Mouse (Mus musculus) c-Kit-positive CD71-positive TER-119-negative erythroid progenitor cells, embryonic 14.5 days (primary cell): ENCODE data around the gene Sh3bp5l.
"Not testable (repeated sequence)": the region's sequence is repeated elsewhere in the genome, so short reads cannot be mapped to it uniquely, and the experiment has no call there.

Experiments
- DNase-seq: peaks from one replicate; pipeline ENCODE4 v3.0.0-alpha.2; 2013; ENCODE audit warnings: low read depth

Sh3bp5l gene

DNA sequence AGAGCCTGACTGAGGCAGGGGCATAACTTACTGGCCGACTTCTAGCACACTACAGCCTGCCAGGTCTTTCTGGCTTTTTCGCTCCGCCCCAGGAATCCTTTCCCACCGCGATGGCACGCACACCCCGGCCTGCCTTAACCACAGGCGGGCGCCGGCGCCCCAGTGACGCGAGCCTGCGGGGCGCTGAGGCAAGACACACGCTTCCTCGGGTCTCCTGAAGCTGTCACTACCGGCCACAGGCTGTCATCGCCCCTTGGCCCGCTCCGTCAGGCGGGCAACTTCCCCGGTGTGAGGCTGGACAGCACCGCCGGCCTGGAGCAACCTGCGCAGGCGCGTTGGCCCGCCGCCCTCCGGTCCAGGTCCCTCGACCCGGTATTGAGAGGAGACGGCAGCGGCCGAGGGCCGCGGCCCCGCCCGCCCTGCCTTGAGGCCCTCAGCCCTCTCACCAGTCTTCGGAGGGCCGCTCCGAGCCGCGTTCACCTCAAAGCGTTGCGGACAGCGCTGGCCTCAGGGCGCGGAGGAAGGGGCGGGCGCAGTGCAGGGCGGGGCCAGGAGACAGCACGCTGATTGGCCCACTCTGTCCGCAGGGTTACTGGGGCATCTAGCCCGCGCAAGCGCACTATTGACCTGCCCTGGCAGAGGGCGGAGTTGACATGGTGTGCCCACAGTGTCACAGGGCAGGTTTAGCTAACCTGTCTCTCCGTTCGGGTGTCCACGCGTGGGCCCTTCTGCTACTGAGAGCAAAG lies 7.5 kb upstream of the Sh3bp5l start:
- DNase-seq, result peak; percentile 96

DNA sequence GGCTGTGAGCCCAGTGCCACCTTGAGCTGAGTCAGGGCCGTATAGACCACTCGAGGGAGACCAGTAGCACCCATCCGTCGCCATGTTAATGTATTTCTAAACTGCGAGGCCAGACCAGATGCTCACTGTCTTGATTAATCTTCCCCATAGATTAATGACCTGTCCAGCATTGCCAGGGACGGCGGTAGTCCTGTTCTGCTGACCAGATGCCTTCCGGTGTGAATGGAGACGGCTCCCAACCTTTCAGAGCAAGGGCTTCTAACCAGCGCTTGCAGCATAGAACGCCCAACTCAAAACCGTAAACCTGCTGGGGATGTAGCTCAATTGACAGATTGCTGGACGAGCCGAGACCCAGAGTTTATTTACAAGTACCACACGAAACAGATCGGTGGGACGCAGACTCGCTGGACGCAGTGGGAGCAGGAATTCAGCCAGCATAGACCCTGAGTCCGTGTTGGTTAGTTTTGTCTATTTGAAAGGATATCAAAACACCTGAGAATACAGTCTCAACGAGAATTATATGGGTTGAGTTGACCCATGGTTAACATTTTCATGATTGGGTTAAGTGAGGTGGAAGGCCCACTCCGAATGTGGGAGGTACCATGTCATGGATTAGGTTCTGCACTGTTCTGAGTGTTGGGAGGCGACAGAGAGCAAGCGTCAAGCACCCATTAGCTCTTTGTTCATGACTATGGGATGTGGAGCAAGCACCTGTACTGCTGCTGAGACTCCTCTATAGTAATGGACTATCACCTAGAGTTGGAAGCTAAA lies 6.8 kb upstream of the Sh3bp5l start:
- DNase-seq, result no peak

DNA sequence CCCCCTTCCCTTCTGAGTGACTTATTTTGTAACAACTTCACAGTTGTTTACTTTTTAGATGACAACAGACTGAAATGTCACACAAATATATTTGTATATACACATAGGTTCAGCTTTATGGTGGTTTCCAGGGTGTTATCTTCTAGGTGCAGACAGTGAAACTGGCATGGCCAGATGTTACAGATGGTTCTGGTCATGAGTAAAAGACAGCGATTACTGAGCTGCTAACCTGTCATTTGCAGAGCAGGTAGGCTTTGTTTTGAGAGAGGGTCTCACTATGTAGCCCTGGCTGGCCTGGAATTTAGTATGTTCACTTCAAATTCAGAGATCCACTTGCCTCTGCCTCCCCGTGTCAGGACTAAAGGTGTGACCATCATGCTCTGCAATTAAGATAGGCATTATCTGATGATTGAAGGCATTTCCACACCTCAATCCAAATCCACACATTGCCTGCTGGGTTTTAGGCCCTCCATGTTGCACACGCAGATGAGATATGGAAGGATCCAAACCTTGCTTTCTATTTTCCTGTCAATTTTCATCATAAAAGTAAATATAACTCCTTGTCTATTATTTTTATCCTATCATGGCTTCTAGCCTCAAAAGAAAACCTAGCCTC lies 5.8 kb upstream of the Sh3bp5l start:
- no peak for DNase-seq

DNA sequence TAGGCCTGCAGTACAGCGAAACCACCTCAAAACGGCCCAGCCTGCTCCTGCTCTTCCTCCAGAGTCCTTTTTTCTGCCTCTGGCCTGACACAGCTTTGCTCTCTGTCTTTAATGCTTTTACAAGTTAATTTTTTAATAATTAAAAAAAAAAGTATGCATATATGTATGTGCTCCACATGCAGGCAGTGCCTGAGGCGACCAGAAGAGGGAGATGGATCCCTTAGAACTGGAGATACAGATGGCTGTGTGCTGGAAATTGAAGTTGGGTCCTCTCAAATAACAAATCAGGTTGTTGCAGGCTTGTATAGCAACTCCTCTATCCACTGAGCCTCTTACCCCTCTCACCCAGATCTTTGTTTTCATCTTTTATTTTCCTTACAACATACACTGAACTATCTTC lies 3.7 kb upstream of the Sh3bp5l start:
- no peak for DNase-seq

DNA sequence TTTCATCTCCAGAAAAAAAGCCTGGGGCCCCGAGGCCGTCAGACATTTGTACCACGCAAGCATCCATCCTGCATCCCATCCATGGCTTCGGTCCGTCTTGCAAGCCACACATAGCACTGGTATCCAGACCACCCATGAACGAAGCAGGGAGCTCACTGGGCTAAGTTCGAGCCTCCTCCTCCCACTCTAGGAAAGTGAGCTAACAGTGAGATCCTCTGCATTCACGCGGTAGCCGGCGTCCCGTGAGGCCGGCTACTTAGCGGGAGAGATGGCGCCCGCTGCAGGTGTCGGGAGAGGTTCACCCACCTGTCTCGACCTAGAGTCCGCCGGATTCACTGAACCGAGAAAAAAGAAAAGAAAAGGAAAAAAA lies 633 bp upstream of the Sh3bp5l start:
- DNase-seq, result no peak

DNA sequence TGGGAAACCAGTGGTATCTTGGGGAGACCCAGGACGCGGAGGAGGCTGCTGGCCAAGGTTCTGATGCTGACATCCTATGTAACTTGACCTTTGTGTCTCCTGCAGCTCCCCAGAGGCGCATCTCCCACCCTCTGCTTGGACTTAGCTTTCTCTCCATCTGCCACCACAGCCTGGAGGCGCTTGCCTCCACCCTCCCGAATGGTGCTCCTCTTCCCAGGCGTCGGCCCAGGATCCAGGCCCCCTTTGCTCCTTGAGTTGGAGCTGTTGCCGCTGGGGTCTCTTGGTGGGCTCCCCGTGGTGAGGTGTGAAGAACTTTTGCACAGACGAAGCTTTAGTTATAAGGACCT lies 598 bp downstream of the Sh3bp5l start:
- no peak for DNase-seq

DNA sequence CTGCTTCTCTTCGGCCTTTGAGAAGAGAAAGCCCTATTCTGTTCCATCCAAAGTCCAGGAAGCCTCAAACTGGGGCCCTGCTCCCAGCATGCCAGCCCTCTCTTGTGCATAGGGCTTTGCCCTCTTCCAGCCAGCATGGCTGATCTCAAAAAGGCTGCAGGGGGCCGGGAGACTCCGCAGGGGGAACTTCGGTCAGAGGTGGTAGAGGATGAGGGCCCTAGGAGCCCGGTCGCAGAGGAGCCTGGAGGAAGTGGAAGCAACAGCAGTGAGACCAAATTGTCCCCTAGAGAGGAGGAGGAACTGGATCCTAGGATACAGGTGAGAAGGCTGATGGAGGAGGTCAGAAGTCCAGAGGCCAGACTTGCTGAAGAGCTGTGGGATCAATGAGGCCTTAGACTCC lies 1.0 kb downstream of the Sh3bp5l start:
- no peak for DNase-seq

DNA sequence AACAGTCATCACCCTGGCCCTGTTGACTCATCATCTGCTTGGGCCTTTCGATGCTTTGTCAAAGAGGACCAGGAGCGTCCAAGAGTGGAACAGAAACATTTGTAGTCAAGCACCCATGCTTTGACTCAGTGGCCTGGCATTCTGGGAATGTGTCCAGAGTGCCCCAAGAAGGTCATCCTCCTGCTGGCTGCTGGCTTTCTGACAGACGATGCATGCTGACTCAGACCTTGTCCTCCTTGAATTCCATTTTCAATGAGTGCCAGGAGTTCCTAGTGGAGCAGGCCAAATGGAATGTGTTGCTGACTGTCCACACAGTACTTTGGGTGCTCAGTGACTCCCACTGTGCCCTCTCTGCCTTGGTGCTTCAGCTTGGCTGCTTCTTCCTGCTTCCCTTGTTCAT lies 4.2 kb downstream of the Sh3bp5l start:
- DNase-seq, result no peak

DNA sequence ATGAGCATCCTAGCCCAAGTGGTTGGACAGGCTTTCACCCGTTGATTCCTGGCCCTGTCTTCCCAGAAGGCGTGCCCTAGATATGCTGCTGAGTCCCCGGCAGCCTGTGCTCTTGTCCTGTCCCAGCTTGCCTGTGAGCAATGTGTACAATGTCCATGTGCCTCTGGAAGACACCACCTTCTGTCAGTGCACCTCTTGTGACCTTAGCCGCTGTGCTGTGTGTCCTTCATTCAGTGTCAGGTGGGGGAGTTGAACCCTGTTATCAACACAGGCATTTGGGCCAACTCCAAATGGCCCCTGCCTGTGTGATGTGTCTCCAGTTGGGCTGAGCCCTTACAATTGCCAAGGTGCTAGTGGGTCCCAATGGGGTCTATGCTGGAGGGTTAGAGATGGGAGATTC lies 16.2 kb downstream of the Sh3bp5l start:
- DNase-seq, result no peak

DNA sequence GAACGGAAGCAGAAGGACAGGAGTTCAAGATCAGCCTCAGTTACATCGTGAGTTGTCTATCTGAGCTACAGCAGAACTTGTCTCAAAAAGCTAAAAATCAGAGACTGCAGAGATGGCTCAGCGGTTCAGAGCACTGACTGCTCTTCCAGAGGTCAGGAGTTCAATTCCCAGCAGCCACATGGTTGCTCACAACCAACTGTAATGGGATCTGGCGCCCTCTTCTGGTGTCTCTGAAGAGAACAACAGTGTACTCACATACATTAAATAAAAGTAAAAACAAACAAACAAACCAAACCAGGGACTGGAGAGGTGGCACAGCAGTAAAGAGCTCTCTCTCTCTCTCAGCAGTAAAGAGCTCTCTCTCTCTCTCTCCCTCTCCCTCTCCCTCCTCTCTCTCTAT lies 20.1 kb downstream of the Sh3bp5l start:
- DNase-seq, result no peak

DNA sequence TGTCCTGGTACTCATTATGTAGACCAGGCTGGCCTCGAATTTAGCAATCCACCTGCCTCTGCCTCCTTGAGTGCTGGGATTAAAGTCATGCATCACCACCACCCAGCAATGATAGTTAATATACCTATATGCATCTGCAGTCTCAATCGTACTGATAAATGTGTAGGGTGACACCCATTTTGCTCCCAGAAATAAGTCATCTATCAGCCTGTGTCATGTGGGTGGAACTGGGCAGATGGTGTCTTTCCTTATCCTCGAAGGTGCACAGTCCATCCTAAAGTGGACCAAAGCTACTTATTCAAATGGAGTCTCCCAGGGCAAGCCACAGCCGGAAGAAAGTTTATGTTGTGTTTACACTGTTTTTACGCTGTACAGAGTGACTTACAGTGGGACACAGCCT lies 20.7 kb downstream of the Sh3bp5l start:
- DNase-seq, result no peak

DNA sequence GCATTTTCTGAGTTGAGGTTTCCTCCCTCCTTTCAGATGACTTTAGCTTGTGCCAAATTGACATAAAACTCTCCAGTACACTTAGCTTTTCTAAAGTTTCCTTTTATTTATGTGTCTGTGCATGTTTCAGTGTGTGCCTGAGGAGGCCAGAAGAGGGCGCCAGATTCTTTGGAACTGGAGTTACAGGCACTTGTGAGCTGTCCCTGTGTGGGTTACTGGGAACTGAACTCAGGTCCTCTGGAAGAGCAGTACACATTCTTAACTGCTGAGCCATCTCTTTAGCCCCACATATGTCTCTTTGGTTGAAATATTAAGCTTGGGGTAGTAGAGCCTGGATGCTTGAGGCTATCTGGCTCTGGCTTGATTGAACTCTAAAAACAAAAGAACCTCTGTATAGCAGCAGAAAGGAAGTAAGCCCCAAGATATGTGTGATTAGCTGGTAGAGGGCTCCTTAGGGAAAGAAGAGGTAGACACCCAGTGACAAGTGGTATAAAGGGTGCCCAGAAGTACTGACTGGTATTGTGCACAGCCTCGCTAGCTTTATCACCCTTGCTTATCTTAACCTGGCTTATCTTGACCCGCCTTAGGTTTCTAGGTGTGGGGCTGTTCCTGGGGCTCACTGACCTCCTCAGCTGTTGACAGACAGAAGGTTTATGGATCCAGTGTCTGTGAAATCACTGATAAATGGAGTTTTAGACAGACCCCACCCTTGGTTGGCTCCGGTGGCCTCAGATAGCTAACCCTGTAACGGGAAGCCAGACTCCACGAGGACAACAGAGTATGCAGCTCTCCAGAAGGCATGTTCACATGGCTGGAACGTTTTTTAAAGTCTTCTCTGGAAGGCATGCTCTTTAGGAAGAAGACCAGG lies 22.4 kb downstream of the Sh3bp5l start:
- DNase-seq, result peak; percentile 81

DNA sequence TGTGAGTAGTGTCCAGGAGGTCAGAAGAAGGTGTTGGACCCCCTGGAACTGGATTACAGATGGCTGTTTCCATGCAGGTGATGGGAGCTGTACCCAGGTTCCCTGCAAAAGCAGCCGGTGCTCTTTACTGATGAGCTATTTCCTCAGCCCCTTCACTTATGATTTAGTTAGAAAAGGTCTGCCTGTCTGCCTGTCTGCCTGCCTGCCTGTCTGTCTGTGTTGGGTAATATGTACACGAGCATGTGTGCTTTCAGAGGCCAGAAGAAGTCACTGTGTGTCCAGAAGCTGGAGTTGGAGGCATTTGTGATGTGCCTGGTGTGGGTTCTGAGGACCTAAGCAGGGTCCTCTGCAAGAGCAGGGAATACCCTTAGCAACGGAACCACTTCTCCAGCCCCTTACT lies 23.2 kb downstream of the Sh3bp5l start:
- no peak for DNase-seq

DNA sequence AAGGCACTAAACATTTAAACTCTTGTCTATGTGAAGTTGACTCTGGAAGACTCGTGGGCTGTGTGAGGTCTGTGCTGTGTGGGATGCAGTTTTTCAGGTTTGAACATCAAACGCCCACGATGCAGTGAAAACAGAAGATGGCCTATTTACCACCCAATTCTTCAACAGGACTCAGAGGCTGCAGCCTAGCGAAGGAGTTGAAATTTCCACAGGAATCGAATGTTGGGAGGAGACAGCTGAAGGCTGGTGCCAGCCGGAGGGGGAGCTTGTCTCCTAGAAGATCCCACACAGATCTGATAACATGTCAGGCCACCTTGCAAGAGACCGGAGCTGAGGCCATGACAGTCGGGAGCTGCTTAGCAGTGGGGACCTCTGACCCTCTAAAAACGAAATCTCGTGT lies 24.0 kb downstream of the Sh3bp5l start:
- no peak for DNase-seq

DNA sequence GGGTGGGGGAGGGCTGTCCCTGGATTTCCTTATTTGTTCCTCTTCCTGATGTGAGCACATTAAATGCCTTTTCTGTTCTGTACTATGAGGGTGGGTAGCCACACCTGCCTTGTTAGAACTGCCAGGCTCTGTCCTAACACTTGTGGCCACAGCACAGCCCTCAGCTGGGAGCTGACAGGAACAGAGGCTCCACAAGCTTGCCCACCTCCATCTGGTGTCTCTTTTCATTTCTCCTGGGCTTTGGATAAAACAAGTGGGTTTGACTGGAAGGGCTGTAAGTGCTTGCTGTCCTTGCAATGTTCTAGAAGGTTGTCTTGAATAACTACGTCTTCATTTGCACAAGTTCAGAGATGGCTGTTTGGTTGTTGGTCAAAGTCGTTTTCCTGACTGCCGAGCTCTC lies 24.4 kb downstream of the Sh3bp5l start:
- no peak for DNase-seq

DNA sequence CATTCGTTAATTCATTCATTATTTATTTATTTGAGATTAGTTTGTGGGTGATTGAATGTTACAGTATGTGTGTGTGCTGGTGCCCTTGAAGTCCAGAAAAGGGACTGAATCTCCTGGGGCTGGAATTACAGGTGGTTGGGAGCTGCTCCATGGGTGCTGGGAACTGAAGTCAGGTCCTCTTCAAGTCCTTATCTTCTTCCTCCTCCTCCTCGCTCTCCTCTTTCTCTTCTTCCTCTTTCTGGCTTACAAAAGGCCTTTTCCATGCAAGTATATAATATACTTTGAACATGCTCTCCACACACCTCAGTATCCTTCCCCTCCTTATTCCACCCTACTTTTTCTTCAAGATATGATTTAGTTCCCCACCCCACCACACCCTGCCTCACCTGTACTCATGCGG lies 26.5 kb downstream of the Sh3bp5l start:
- no peak for DNase-seq

DNA sequence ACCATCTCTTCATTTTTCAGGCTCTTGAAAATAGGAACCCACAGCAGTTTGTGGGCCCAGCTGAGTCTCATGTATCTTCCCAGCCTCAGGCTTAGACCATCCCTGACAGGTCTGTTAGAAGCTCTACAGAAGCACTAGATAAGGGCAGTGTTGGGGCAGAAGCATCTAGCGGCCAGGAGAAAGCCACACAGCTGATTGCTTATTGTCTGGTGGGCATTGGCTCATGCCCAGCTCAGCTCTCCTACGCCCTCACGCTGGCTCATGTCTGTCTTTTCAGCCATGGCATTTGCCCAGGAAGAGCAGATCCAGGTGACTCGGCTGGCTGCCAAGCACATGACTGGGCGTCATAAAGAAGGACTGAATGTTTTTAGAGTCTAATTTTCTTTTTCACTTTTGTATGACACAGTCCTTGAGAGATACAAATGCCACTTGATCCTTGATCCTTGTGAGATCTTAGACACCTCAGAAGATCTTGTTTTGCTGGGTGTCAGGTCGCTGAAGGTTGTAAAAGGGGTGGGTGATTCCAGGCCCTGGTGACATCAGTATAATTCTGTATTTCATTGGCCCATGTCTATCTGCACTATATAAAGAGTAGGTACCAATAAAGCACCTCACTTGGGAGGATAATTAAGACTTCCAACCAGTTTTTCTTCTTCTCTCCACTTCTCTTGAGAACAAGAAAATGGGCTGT lies 27.5 kb downstream of the Sh3bp5l start:
- DNase-seq, result no peak

DNA sequence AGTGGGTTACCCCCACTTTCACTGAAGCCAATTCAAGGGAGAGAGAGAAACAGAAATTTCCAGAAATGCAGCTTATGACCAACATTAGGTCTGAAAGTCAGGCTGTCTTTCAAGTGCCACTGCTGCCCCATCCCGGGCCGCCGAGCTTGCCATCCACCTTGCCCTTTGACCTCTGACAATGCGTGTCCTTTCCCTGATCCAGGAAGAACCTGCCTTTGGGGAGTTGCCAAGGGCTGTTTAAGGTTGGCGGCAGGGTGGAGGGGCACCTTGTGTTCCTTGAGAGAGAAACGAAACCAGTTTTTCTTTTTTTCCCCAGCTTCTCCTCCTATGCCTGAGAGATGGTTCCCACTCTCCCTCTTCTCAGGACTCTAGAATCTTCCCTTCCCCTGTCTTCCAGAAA lies 32.0 kb downstream of the Sh3bp5l start:
- DNase-seq, result not testable (repeated sequence)

DNA sequence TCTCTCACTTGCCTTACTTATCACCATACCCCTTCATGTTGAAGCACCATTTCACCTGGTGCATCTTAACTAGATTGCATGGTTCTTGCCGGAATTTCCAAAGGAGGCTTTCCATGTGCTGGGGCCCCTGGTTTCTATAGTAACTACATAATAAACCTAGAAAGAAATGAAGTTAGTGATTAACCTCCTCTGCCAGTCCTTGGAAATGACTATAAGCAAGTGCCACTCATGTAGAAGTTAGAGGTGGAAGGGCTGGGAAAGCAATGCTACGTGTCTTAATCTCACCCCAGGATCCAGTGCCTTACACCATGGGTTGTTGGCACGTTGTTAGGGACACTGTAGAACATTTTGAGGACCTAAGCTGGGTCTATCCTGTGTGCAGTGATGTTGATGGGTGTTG lies 33.9 kb downstream of the Sh3bp5l start:
- no peak for DNase-seq

DNA sequence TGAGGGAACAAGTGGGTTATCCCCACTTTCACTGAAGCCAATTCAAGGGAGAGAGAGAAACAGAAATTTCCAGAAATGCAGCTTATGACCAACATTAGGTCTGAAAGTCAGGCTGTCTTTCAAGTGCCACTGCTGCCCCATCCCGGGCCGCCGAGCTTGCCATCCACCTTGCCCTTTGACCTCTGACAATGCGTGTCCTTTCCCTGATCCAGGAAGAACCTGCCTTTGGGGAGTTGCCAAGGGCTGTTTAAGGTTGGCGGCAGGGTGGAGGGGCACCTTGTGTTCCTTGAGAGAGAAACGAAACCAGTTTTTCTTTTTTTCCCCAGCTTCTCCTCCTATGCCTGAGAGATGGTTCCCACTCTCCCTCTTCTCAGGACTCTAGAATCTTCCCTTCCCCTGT lies 35.7 kb downstream of the Sh3bp5l start:
- DNase-seq, result not testable (repeated sequence)

DNA sequence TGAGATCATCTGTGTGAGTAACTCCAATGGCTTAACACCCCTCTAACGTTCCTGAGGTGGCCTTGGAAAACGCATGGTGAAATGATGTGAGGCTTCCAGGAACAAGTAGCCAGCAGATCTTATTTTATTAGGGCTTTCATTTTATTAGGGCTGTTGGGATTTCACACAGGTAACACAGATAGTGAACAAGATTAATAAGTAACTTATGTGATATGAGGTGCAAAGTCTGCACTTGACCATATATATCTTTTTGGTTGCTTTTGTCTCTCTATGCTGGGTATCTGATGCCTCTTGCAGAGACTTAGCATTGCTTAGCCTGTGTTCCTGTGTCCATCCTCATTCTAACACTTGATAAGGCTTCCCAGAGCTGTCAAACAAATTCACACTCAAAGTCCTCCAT lies 46.7 kb downstream of the Sh3bp5l start:
- DNase-seq, result no peak

DNA sequence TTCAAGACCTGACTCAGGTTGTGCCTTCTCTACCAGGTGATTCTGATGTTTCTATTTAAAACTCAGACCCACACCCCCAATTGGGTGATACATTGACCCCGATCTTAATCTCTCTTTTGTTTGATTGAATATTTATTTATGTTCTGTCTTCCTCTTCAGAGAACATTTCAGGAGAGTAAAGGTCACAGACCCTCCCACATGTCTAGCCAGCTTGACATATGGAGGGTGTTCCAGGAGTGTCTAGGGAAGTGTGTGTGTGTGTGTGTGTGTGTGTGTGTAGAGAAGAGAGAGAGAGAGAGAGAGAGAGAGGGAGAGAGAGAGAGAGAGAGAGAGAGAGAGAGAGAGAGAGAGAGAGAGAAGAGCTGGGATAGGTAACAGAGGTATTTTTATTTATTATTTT lies 47.2 kb downstream of the Sh3bp5l start:
- no peak for DNase-seq
